ENCODE assay signal across 29 mouse cellular contexts in genomic region chr8:43290424-43291111, GRCm38 (mm10). TPM values are rescaled to one million over a fixed set of nuclear protein-coding genes. Genes with fewer than 3 reads are reported as not detected.
"Had no signal": no experiment of that assay in that cellular context is flagged by ENCODE, and none has a peak within 500 bp of the region (broad histone marks: within the 10 kb centered on the region; RNA-seq: fewer than 3 reads in every experiment).

No protein-coding gene starts in this region.

- H3K36me3 ChIP-seq: kidney, embryonic 15.5 days; liver, embryonic 13.5 days; midbrain, embryonic 15.5 days; neural tube, embryonic 13.5 days; stomach, embryonic 15.5 days had no signal

- H3K4me3 ChIP-seq: kidney, embryonic 15.5 days; liver, embryonic 13.5 days; midbrain, embryonic 15.5 days; myocyte; neural tube, embryonic 13.5 days; stomach, embryonic 15.5 days had no signal

- H3K4me1 ChIP-seq: kidney, embryonic 15.5 days; liver, embryonic 13.5 days; midbrain, embryonic 15.5 days; neural tube, embryonic 13.5 days; stomach, embryonic 15.5 days had no signal

- DNase-seq: kidney, adult 11 months; kidney, adult 8-10 months; kidney, postnatal 10 days; kidney, postnatal 36 days; liver, embryonic 13.5 days; lung, adult 2 months; lung, postnatal 14 days; lung, postnatal 4 days; retina, postnatal 1 day; right cerebral cortex, postnatal 25 days; spleen, adult 18-20 months; thymus, postnatal 36 days had no signal

- H3K27me3 ChIP-seq: kidney, embryonic 15.5 days; liver, embryonic 13.5 days; midbrain, embryonic 15.5 days; neural tube, embryonic 13.5 days; stomach, embryonic 15.5 days had no signal

- H3K9ac ChIP-seq: kidney, embryonic 15.5 days; liver, embryonic 13.5 days; midbrain, embryonic 15.5 days; neural tube, embryonic 13.5 days; stomach, embryonic 15.5 days had no signal

- ATAC-seq: midbrain, embryonic 15.5 days had no signal

- H3K27ac ChIP-seq: kidney, embryonic 15.5 days; liver, embryonic 13.5 days; midbrain, embryonic 15.5 days; neural tube, embryonic 13.5 days; stomach, embryonic 15.5 days had no signal

- H3K9me3 ChIP-seq: kidney, embryonic 15.5 days; liver, embryonic 13.5 days; midbrain, embryonic 15.5 days; neural tube, embryonic 13.5 days; stomach, embryonic 15.5 days had no signal

- H3K4me2 ChIP-seq: kidney, embryonic 15.5 days; liver, embryonic 13.5 days; midbrain, embryonic 11.5 days; midbrain, embryonic 15.5 days; neural tube, embryonic 13.5 days; stomach, embryonic 15.5 days had no signal

RNA-seq across cellular contexts. Expression of gene Zfp42, which starts 16.2 kb away (rescaled TPM):
- total RNA-seq: layer of hippocampus, adult 8-10 months; layer of hippocampus, postnatal 14 days; left cerebral cortex, adult 8-10 months; left cerebral cortex, postnatal 14 days; liver, adult 2 months; megakaryocyte progenitor cell, adult 5-6 weeks; megakaryocyte-erythroid progenitor cell, adult 5-6 weeks; monocyte, adult 5-6 weeks; neutrophil, adult 5-6 weeks had no signal
- polyA plus RNA-seq: kidney, embryonic 15.5 days; liver, adult 2 months; liver, embryonic 13.5 days; liver, embryonic 16.5 days; lung, adult 2 months; lung, embryonic 16.5 days; midbrain, embryonic 15.5 days; myocyte; neural tube, embryonic 13.5 days; stomach, embryonic 15.5 days had no signal
